Mouse (Mus musculus) erythroblast, embryonic 14.5 days (primary cell): ENCODE data around the gene Gbp10. TPM values are rescaled to one million over a fixed set of nuclear protein-coding genes. Genes with fewer than 3 reads are reported as not detected.
"Not testable (repeated sequence)": the region's sequence is repeated elsewhere in the genome, so short reads cannot be mapped to it uniquely, and the experiment has no call there.

Experiments used
- H3K27me3 ChIP-seq: 2 replicates; pipeline ENCODE4 v1.6.1; 2012; ENCODE audit warnings: inconsistent platforms; ENCODE audit not compliant: control insufficient read depth
- H3K36me3 ChIP-seq: 2 replicates; pipeline ENCODE4 v1.6.1; 2012; ENCODE audit warnings: mild to moderate bottlenecking, inconsistent platforms; ENCODE audit not compliant: control insufficient read depth
- H3K4me1 ChIP-seq: 2 replicates; pipeline ENCODE4 v1.6.1; 2012; ENCODE audit warnings: inconsistent platforms; ENCODE audit not compliant: control insufficient read depth
- H3K4me3 ChIP-seq: replicated peaks from 2 replicates; pipeline ENCODE3; 2012; ENCODE audit warnings: moderate library complexity, mild to moderate bottlenecking, inconsistent platforms
- H3K9me3 ChIP-seq: 2 replicates; pipeline ENCODE4 v1.6.1; 2012; ENCODE audit warnings: low read length, inconsistent platforms, mixed read lengths; ENCODE audit not compliant: control insufficient read depth
- GATA1 ChIP-seq: IDR thresholded peaks from 2 replicates; pipeline ENCODE4 v1.6.1; 2012; ENCODE audit warnings: low read length, inconsistent platforms, mixed read lengths
- TAL1 ChIP-seq: IDR thresholded peaks from 3 replicates; pipeline ENCODE4 v1.6.1; 2012; ENCODE audit warnings: low read length, inconsistent platforms, mixed read lengths
- polyA plus RNA-seq: library from polyadenylated mRNA; stranded (reverse); fragments of >175 nt; gene quantifications from 2 replicates; pipeline ENCODE4 v1.2.3, GENCODE M21; 2012

The Gbp10 gene
- not detected in 2 replicates for polyA plus RNA-seq

GRCm38 (mm10) chr5:105239483-105240047 is at the start of gene Gbp10:
Gene Gbp10, minus strand, starts transcription at chr5:105239533.
- not testable (repeated sequence) for H3K36me3 ChIP-seq, H3K4me1 ChIP-seq, H3K27me3 ChIP-seq, H3K9me3 ChIP-seq, H3K4me3 ChIP-seq

GRCm38 (mm10) chr5:105260673-105261072 is 21.3 kb upstream of the Gbp10 start:
- H3K4me1 ChIP-seq, H3K36me3 ChIP-seq, H3K4me3 ChIP-seq, H3K27me3 ChIP-seq, H3K9me3 ChIP-seq: not testable (repeated sequence)

GRCm38 (mm10) chr5:105252491-105252890 is 13.2 kb upstream of the Gbp10 start:
- H3K36me3 ChIP-seq: no peaks in the 10 kb centered on the region
- no peak for TF ChIP-seq GATA1
- TF ChIP-seq TAL1: no peak

GRCm38 (mm10) chr5:105244741-105245140 is 5.4 kb upstream of the Gbp10 start:
- H3K4me1 ChIP-seq, H3K27me3 ChIP-seq, H3K4me3 ChIP-seq, H3K9me3 ChIP-seq, H3K36me3 ChIP-seq: not testable (repeated sequence)

More at GRCm38 (mm10) chr5:105252491-105252890, 13.2 kb upstream of the Gbp10 start:
- Histone ChIP-seq H3K4me1 (no peaks in the 10 kb centered on the region), H3K4me3 (no peak overlapping the region), H3K27me3 (no peaks in the 10 kb centered on the region), H3K9me3 (no peaks in the 10 kb centered on the region)

- H3K4me3 ChIP-seq, H3K27me3 ChIP-seq, H3K36me3 ChIP-seq, H3K9me3 ChIP-seq, H3K4me1 ChIP-seq: not testable (repeated sequence)
Measured at GRCm38 (mm10) chr5:105240982-105241381, 1.6 kb upstream of the Gbp10 start.

- H3K4me3 ChIP-seq, H3K4me1 ChIP-seq: not testable (repeated sequence)
Measured at GRCm38 (mm10) chr5:105238402-105238801, 931 bp downstream of the Gbp10 start.

GRCm38 (mm10) chr5:105236040-105236439 is 3.3 kb downstream of the Gbp10 start:
- not testable (repeated sequence) for H3K27me3 ChIP-seq, H3K4me3 ChIP-seq, H3K4me1 ChIP-seq, H3K36me3 ChIP-seq, H3K9me3 ChIP-seq

More at GRCm38 (mm10) chr5:105238402-105238801, 931 bp downstream of the Gbp10 start:
- H3K9me3 ChIP-seq, H3K27me3 ChIP-seq, H3K36me3 ChIP-seq: not testable (repeated sequence)

GRCm38 (mm10) chr5:105208957-105209356 is 30.4 kb downstream of the Gbp10 start:
- not testable (repeated sequence) for H3K4me3 ChIP-seq, H3K4me1 ChIP-seq, H3K9me3 ChIP-seq, H3K27me3 ChIP-seq, H3K36me3 ChIP-seq

- H3K4me3 ChIP-seq, H3K27me3 ChIP-seq, H3K36me3 ChIP-seq, H3K4me1 ChIP-seq, H3K9me3 ChIP-seq: not testable (repeated sequence)
Measured at GRCm38 (mm10) chr5:105200791-105201355, 38.5 kb downstream of the Gbp10 start.

GRCm38 (mm10) chr5:105199149-105199548 is 40.2 kb downstream of the Gbp10 start:
- H3K4me1 ChIP-seq, H3K9me3 ChIP-seq, H3K27me3 ChIP-seq, H3K36me3 ChIP-seq, H3K4me3 ChIP-seq: not testable (repeated sequence)

- H3K27me3 ChIP-seq, H3K4me3 ChIP-seq, H3K9me3 ChIP-seq, H3K4me1 ChIP-seq, H3K36me3 ChIP-seq: not testable (repeated sequence)
Measured at GRCm38 (mm10) chr5:105197915-105198560, 41.3 kb downstream of the Gbp10 start.

GRCm38 (mm10) chr5:105196308-105196707 is 43.0 kb downstream of the Gbp10 start:
- not testable (repeated sequence) for H3K27me3 ChIP-seq, H3K4me1 ChIP-seq, H3K9me3 ChIP-seq, H3K4me3 ChIP-seq, H3K36me3 ChIP-seq

GRCm38 (mm10) chr5:105192536-105192935 is 46.8 kb downstream of the Gbp10 start:
- not testable (repeated sequence) for H3K27me3 ChIP-seq, H3K9me3 ChIP-seq, H3K4me3 ChIP-seq, H3K36me3 ChIP-seq, H3K4me1 ChIP-seq
